Mouse (Mus musculus) v-Abl transformed pro-B cells (cell line): Measurements from ENCODE around the gene Ing1.
"Not testable (repeated sequence)": the region's sequence is repeated elsewhere in the genome, so short reads cannot be mapped to it uniquely, and the experiment has no call there.

Source experiments
- in situ Hi-C, 2 experiments: fragments of 400-800 bp; cut with MboI; formaldehyde crosslinking; loops; one replicate each; pipeline ENCODE4 v1.15.1; 2025; ENCODE audit not compliant: unreplicated experiment in 2 of 2

Ing1 gene

DNA sequence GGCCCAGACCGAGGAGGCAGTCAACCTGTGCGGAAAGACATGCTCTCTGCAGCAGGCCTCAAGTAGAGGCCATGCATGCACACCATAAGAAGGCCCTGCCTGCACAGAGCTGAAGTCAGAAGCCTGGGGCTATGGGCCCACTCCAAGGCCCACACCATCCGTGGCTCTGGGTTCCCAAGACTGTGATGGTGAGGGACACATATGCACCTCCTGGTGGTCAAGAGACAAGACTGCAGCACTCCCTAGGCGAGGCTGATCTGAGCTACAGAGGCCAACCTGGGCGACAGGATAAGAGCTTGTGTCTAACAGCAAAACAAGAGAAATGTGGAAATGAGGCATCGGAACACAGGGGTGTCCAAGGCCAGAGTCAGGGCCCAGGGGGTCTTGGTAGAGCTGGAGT is 8.3 kb upstream of the Ing1 start:
- in situ Hi-C loops, result loop anchor here in 1 of 2 experiments (5.0 kb wide), 2 partner anchors 40 to 55 kb away; no protein-coding TSS in a partner anchor

DNA sequence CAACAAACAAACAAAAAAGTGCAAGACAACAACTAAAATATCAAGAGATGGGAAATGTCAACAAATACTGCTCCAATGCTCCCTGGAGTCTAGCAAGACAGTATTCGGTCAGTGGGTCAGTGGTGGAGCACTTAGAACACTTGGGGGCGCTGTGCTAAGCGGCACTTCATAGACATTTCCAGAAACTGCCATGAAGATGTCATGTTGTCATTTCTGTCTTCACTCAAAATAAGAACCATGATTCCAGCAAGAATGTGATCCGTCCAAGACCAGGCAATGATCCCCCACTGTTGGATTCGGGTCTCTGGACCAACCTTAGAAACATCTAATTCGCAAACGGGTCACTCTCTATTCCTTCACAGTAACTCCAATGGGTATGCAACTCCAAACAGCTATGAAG is 5.7 kb upstream of the Ing1 start:
- in situ Hi-C loops, result loop anchor here (5.0 kb wide), 3 partner anchors 42 to 68 kb away; no protein-coding TSS in a partner anchor

- in situ Hi-C loops, result loop anchor here in 1 of 2 experiments (5.0 kb wide), 1 partner anchor 67 kb away; no protein-coding TSS in a partner anchor
Observed at GRCm38 (mm10) chr8:11550281-11550948, 5.0 kb upstream of the Ing1 start, which contains the start of gene Cars2. Gene Cars2, minus strand, starts transcription at chr8:11550783.

GRCm38 (mm10) chr8:11551497-11551896 is 3.9 kb upstream of the Ing1 start:
- in situ Hi-C loops, result loop anchor here in 1 of 2 experiments (5.0 kb wide), 1 partner anchor 66 kb away; no protein-coding TSS in a partner anchor

DNA sequence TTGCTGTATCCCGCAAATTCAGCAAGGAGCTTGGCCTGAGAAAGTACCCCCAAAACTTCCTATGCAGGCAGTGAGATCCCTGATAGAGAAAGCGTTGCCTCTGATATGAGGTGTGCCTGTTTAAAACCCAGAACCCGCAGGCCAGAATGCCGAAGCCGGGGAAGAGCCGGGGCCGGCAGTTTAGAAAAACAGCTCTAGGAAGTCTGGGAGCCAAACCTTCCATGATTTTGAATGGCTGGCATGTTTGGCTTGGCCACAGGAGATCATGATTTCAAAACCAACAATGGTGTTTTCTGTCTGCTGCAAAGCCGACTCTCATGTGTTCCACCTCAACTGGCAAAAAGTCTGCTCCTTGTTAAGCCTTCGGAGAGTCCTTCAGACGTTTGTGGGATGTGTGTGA is 3.0 kb upstream of the Ing1 start:
- in situ Hi-C loops, result loop anchor here in 1 of 2 experiments (5.0 kb wide), 1 partner anchor 65 kb away; no protein-coding TSS in a partner anchor

DNA sequence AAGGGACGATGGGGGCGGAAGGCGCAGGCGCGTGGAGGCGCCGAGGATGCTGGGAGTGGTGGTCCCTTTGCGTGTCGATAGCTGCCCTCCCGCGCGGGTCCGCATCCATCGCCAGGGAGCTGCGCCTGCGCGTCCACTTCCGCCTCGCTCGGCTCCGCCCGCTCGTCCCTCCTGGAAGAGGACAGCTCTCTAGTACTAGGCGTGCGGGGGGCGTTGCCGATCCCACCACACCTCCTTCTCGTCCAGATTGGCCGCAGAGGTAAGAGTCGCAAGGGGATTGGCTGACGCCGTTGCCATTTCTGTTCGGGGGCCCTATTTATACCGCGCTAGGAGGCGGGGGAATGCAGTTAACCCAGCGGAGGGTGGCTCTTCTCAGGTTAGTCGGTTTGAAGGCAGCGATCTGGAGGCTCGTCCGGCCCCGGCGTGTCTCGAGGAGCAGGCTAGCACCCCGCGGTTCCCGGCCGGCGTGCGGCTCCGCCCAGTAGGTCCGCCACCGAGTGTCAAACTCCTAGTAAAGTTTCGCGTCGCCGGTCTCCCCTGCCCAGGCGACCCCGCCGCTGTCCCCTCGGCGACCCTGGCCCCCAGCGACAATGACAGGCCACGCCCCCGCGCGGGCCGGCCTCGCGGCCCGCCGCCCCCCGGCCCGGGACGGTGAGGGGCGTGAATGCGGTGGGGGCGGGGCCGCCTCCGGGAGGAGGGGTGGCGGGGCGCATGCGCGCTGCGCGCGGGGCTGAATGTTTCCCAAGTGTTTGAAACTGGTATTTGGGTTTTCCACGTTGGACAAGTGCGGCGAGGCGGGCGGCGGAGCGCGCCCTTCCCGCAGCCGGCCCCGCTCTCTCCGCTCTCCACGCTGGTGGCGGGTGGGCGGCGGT is 585 bp downstream of the Ing1 start:
- in situ Hi-C loops, result no loop called here

DNA sequence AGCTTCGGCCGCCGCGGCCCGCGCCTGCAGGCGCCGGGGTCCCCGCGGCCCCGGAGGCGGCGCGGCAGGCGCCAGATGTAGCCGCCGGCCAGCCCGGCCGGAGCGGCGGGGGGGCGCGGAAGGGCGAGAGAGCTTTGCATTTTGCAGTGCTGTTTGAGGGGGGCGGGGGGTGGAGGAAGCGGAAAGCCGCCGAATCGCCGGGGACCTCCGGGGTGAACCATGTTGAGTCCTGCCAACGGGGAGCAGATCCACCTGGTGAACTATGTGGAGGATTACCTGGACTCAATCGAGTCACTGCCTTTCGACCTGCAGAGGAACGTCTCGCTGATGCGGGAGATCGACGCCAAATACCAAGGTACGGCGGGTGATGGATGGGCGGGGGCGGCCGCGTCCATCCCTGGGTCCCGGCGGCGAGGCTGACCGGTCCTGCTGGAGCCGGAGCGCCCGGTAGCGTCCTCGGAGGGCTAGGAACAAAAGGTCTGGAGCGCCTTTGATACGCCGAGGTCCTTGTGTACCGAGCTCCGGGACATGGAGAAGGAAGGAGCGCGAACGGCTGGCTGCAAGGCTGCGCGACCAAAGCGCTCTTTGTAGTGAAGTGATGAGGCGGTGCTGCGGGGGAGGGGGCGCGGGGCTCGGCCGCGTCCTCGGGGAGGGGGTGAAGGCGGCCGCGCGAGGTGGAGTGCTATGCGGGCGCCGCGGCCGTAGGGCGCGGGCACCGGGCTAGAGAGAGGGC is 1.5 kb downstream of the Ing1 start:
- in situ Hi-C loops, result no loop called here

DNA sequence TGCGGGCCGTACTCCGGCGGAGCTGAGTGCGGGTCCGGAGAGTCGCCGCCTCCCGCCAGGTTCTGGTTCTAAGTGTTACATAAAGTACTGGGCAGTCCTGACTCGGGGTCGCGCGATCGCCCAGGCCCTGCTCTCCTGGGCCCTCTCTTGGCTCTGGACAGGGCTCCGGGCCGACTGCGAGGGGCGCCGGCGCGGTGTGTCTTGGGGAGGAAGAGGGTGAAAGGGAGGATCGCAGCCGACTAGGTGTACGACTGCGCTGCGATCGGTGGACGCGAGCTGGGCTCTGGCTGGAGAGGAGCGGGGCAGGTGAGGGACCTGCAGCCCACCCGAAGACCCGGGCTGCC is 2.0 kb downstream of the Ing1 start:
- in situ Hi-C loops, result no loop called here

GRCm38 (mm10) chr8:11557768-11558629 is 2.6 kb downstream of the Ing1 start:
- in situ Hi-C loops, result no loop called here

DNA sequence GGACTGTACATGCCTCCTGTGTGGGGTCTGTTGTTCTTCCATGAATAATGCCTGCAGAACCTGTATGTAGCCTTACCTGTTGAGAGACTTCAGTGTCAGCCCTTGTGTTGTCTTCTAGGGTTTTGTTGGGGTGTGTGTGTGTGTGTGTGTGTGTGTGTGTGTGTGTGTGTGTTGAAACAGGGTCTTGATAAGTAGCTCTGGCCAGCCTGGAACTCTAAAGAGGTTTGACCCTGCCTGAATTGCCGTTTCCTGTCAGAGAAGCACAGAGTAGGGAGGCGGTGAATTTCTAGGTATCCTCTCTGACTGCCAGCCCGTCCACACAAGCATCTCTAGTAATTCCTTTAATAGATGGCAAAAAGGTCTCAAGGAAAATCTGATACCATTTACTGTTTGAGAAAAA is 4.1 kb downstream of the Ing1 start:
- in situ Hi-C loops, result no loop called here

GRCm38 (mm10) chr8:11560220-11560619 is 4.8 kb downstream of the Ing1 start:
- in situ Hi-C loops, result no loop called here

DNA sequence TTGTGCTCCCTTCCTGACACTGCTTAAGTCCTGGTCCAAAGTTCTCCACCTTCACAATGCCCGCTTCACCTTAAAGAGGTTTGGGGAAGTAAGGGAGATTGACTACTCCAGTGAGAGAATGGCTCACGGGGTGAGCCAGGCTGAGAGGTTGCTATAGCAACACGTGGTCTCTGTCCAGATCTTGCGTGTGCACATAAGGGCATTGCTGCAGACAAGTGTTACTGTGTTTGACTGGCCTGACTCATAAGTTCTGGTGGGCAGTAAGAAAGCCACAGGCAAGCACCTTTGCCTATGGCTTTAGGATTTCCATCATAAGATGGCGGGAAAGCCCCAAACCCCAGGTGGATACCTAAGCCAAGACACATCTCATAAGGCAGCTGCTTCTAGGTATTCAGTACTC is 8.9 kb downstream of the Ing1 start:
- in situ Hi-C loops, result no loop called here

DNA sequence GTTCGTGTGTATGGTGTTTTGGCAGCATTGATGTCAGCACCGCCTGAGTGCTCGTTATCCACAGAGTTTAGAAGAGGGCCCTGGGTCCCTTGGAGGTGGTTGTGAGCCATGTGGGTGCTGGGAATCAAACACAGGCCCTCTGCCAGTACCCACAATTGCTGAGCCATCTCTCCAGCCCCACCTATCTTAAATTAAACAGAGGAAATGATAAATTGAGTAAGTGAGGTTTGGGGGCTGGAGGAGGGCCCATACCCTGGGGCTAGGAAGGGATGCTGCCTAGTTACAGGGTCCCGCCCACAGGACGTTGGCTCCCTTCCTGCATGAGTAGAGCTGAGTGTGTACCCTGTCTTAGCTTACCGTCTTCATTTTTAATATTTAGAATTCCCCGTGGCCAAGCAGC is 9.3 kb downstream of the Ing1 start:
- in situ Hi-C loops, result no loop called here

GRCm38 (mm10) chr8:11568193-11568592 is 12.8 kb downstream of the Ing1 start:
- in situ Hi-C loops, result not testable (repeated sequence)

DNA sequence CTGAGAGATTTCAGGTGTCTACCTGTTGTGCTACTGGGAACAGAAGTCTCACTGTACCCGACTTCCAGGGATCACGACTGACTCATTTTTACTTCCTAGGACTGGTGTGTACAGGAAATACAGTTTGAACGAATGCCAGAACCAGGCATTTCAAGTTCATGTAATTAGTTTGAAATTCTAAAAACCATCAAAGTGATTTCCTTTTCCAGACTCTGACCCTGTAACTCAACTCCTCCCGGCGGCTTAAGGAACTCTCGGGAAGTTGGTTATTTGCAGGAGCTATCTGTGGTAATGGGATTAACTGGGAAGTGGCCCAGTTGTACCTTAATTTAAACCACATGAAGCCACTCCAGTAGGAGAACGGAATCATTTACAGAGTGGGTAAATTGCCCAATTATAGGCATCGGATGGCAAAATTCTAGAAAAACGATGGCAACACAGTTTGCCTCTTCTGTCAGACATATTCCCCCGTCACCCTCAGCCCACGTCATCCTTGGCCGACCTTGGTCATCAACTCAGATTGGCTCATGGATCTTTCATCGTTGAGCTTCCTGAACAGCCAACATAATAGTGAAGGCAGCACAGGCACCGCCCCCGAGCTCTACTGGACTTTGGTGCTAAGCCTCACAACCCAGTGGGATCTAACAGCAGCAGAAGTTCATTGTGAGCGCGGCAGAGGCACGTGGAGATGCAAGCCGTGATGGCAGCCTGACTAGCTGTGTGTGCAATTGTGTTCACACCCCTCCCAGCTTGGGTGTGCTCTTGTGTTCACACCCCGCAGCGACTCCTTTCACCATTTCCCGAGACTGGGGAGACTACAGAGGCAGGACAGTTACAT is 14.1 kb downstream of the Ing1 start:
- in situ Hi-C loops, result no loop called here

DNA sequence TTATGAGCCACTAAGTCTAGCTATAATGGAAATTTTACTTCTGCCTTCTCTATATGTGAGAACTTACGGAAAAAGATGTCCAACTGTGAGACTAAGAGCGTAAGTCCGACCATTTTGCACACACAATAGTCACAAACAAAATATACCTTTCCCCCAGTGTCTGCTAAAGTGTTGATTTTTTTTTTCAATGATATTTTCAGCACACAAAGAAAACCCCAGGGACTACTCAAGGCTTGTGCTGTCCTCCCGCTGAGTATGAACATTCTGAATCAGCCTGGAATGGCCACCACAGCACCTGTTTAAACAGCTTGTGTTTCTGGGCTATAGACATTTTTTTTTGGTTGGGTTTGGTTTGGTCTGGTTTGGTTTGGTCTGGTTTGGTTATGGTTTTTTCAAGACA is 15.4 kb downstream of the Ing1 start:
- in situ Hi-C loops, result no loop called here

GRCm38 (mm10) chr8:11571950-11572349 is 16.6 kb downstream of the Ing1 start:
- in situ Hi-C loops, result no loop called here

GRCm38 (mm10) chr8:11572428-11572827 is 17.1 kb downstream of the Ing1 start:
- in situ Hi-C loops, result no loop called here
